Mouse (Mus musculus) gastrocnemius, adult 18-20 months (tissue): ENCODE measurements around the gene Trrap. TPM values are rescaled to one million over a fixed set of nuclear protein-coding genes. Genes with fewer than 3 reads are reported as not detected.
"Not testable (repeated sequence)": the region's sequence is repeated elsewhere in the genome, so short reads cannot be mapped to it uniquely, and the experiment has no call there.

ENCODE experiments used
- DNase-seq: peaks from one replicate; pipeline ENCODE4 v3.0.0; 2021; ENCODE audit warnings: low spot score
- long read RNA-seq, 2 experiments: library from polyadenylated mRNA; stranded (forward); transcript quantifications; one replicate each; pipeline ENCODE4 v2.0.0; 2021
- total RNA-seq, 2 experiments: library from RNA; stranded (reverse); gene quantifications; 2 replicates each; pipeline ENCODE4 v1.2.3; 2021

Trrap gene
- total RNA-seq = 10 to 100 TPM; 25.2 to 25.4 TPM
- long read RNA-seq, experiment 1, partial matches to known transcripts = 3 of 6 reads
- long read RNA-seq, experiment 1, other reads (novel, unspliced or antisense) = 2 of 6 reads
- long read RNA-seq, experiment 2, partial matches to known transcripts = 3 of 5 reads
- long read RNA-seq, experiment 2, other reads (novel, unspliced or antisense) = 2 of 5 reads

GRCm38 (mm10) chr5:144767106-144767798 lies at the start of gene Trrap:
Gene Trrap, plus strand, starts transcription at chr5:144767732.
- not testable (repeated sequence) for DNase-seq

- no peak for DNase-seq
These were observed 47.8 kb upstream of the Trrap start for GRCm38 (mm10) chr5:144719781-144720180.

DNA sequence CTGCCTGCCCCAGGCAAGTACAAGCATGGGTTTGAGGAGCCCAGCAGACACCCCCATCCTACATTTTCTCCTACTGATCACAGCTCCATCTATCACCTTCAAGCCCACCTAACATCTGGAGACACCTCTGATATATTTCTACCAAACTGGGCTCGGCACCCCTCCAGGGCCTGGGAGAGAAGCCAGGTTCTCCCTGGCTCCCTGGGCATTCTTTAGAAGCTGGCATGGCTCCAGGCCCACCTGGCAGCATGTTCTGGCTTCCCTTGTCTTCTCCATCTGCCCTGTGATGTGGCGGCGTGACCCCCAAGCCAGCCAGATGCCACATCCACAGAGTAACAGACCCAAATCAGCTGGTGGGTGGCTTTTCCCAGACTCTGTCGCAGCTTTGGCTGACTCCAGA lies 47.3 kb upstream of the Trrap start:
- no peak for DNase-seq

- DNase-seq = no peak
These were observed 42.6 kb upstream of the Trrap start for GRCm38 (mm10) chr5:144724926-144725325.

GRCm38 (mm10) chr5:144725554-144725953 lies 42.0 kb upstream of the Trrap start:
- no peak for DNase-seq

DNA sequence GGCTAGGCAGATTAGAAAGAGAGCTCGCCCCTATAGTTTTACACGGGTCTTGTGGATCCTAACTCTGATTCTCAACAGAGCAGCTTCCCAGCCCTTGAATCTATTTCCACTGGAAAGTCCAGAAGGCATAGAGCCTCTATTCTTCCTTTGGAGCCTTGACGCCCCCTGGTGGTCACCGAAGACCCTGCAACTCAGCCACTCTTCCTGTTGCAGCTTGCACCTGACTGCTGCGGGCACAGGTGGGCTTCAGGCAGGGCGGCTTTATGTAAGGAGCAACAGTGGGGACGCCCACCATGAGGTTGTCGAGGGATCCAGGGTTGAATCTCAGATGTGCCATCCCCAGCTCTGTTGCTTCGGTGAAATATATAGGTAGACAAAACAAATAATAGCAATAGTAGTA lies 40.4 kb upstream of the Trrap start:
- peak; percentile 43 for DNase-seq

DNA sequence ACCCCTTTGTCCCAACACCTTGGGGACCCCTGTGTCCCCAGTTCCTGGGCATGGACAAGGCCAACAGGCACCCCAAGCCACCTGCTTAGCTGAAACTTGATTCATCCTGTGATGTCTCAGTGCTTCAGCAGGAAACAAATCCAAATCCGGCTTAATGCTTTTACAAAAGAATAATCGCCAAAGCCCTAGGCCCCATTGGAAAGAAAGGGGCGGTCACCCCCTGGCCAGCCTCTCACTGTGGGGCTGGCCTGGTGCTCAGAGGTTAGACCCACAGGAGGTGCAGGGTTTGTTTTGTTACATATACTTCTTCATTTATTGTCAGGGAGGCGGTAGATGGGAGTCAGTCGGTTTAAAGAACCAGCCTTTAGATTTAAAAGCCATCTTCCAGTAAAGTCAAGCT lies 39.3 kb upstream of the Trrap start:
- no peak for DNase-seq

- DNase-seq = no peak
These were observed 38.3 kb upstream of the Trrap start for GRCm38 (mm10) chr5:144729216-144729615.

- peak; percentile 18 for DNase-seq
These were observed 33.6 kb upstream of the Trrap start for GRCm38 (mm10) chr5:144733953-144734352.

DNA sequence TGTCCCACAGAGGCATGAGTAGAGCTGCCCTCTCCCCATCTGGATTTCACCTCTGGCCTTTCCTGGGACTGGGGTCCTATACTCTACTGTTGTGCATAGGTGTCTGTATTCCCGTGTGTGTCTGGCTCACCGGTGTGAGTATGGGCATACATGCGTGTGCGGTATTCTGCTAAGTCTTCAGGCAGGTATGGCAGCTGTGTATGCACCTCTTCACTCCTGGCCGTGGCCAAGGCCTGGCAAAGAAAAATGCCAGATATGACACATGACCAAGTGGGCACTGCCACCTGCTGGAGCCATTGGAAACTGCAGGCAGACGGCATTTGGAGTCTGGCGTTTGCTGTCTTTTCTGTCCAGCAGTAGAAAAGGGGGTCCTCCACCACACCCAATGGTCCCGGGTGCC lies 32.6 kb upstream of the Trrap start:
- DNase-seq = peak; percentile 53

DNA sequence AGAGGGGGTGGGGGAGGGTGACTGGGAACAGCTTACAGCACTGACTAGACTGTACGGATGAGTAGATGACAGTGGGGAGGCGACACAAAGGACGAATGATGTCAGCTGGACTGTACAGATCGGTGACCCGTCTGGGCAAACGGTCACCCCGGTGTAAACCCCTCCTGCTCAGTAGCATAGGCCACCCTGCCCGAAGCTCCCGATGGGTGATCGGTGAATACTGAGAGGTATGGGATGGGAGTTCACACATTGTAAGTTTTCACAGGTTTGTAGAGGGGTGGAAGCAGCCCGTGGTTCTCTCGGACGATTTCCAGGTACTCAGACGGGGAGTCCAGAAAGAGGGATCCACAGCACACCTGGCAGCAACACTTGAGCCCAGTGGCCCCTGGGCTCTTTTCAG lies 30.4 kb upstream of the Trrap start:
- DNase-seq = no peak

DNA sequence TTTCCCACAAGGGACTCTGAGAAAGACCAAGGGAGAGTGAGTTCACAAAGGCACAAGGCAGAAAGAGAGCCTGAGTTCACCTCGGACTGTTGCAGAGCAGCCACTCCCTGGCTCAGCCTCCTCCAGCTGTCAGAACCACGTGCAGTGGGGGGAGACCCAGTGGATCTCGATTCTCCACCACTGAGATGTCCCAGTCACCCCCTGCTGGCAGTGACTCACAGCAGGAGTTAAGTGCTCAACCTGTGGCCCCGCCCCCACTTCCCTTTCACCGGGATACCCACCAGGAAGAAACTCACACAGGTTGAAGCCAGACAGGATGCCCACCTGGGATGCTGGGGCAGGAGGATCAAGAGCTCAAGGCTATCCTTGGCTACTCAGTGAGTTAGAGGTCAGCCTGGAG lies 15.1 kb upstream of the Trrap start:
- no peak for DNase-seq

GRCm38 (mm10) chr5:144753041-144753440 lies 14.5 kb upstream of the Trrap start:
- DNase-seq = peak; percentile 17

- no peak for DNase-seq
These were observed 12.3 kb upstream of the Trrap start for GRCm38 (mm10) chr5:144755191-144755590.

GRCm38 (mm10) chr5:144757402-144757801 lies 10.1 kb upstream of the Trrap start:
- DNase-seq = no peak

GRCm38 (mm10) chr5:144758422-144758821 lies 9.1 kb upstream of the Trrap start:
- DNase-seq = no peak

DNA sequence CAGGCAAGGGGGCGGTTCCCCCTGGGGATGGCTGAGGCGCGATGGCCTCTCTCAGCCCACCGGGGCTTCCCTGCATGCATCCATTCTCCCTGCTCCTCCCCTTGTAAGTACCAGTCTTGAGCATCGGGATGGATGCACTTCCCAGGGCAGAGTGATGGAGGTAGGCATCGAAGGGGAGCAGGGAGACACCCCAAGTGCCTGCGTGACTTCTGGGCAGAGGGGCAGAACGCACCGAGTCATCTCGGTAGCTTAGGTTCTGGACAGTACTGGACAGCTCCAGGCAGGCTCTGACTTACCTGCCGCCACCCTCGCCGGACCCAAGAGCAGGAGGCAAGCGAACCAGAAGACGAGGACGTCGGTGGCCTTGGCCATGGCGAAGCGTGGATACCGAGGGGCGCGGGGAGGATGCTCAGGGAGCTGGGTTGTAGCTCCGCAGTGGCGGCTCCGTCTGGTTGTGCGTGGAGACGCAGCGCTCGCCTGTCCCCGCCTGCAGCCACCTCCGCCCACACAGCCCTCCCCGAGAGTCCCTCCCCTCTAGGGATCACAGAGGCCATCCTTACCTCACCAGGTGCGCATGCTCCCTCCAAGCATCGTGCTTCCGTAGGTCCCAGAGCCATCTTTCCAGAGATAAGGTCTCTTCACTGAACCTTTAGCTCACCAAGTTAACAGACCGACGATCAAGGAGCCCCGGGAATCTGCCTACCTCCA lies 6.2 kb upstream of the Trrap start, which contains the start of gene Tmem130:
Gene Tmem130, minus strand, starts transcription at position 658 of the 708 bp plus-strand sequence.
- DNase-seq = no peak

- DNase-seq = no peak
These were observed 1.5 kb upstream of the Trrap start for GRCm38 (mm10) chr5:144766026-144766425.

DNA sequence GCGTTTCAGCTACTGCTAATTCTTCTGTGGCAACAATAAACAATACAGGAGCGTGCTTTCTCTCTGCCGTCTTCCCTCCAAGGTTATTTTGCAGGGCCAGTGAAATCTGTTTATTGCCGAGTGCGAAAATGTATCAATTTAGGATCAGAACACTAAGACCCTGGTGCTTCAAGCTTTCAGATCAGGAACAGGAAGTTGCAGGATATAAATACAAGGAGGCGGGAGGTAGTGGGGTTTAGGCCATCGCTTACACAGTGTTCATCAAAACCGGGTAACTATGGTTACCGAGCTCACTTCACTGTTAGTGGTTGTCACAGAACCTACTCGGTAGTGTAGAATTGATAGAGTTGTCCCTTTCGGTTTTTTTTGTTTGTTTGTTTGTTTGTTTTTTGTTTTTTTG lies 886 bp upstream of the Trrap start:
- no peak for DNase-seq

DNA sequence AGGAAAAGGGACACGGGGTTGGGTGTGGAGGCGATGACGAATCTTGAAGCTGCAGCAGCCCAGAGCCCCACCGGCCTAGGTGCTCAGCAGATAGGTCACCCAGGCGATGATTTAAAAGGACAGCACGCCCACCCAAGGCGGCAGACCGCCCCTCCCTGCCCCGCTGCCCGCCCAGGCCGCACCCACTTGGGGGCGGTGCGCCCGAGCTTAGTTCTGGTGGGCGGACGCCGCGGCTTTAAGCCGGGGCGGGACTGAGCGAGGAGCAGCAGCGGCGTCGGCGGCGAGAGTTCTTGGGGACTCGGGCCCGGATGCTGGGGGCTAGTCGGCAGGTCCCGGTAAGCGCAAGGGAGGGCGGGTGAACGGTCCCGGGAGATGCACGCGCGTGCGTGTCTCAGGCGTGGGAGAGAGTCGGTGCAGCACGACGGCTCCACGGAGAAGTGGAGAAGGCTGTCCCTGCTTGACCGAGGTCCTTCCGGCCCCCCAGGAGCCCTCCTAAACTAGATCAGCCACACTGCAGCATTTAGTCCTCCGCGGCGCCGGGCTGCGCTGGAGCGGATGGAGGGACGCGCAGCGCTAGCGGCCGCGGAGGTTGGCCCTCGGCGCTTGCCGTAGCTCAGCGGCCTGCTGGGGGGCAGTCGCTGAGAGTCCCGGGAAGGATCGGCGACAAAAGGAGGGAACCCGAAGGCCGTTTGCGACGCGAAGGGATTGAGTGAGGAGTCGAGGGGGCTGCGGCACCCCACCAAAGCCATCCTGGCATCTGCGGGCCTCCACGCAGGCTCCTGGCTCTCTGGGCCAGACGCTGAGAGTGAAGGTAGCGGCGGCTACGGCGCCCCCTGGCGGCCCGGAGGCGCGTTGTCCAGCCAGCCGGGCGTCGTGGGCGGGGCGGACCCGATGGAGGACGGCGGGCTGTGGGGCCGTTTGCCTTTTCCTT lies 644 bp downstream of the Trrap start:
- DNase-seq = peak; percentile 85

DNA sequence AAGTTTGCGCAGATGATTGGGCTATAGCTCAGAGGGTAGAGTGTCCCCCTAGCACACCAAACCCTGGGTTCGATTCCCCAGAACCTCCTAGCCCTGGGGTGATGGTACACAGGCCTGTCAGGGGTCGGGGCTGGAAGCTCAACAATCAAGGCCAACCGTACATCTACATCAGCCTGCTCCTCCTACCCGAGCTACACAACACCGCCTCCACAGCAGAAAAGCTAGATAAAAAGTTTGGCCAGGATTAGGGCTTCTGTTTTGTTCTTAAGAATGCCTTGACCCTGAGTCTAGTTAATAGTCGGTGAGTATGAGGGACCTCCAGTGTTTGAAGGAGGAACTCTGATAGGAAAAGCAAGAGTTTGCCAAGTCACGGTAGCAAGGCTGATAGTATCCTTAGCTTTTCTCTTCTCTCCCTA lies 1.5 kb downstream of the Trrap start:
- DNase-seq = no peak

DNA sequence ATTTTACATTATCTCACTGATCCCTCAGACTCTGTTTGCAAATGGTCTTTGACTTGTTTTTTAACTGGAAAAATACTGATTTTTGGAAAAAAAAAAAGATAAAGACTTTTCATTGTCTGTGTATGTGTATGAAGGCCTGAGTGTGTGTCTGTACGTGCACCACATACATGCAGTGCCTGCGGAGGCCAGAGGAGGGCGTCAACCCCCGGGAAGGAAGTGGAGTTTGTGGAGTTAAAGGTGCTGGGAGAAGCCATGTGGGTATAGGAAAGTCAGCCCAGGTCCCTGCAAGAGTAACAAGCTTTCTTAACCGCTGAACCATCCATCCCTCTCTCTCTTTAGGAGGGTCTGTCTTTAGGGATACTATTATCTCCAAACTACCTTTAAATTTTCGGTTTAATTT lies 5.7 kb downstream of the Trrap start:
- DNase-seq = no peak
